Mouse (Mus musculus) embryonic facial prominence, embryonic 15.5 days (tissue): ENCODE results near the gene Btbd9. TPM values are rescaled to one million over a fixed set of nuclear protein-coding genes. Genes with fewer than 3 reads are reported as not detected.

Source experiments
- ATAC-seq: fragments of 200-750 bp; cut with Nextera tagmentation; 2 replicates; pipeline ENCODE4 v1.8.0; 2017; ENCODE audit warnings: low read depth, moderate TSS enrichment; ENCODE audit not compliant: insufficient number of reproducible peaks, low FRiP score, low TSS enrichment
- H3K27ac ChIP-seq: fragments of 300-500 bp; sonication (generic); replicated peaks from 2 replicates; pipeline ENCODE4 v1.5.1; 2015; ENCODE audit warnings: mild to moderate bottlenecking, inconsistent platforms
- H3K27me3 ChIP-seq: fragments of 300-500 bp; sonication (generic); 2 replicates; pipeline ENCODE4 v1.6.1; 2015; ENCODE audit warnings: inconsistent platforms
- H3K36me3 ChIP-seq: fragments of 300-500 bp; sonication (generic); 2 replicates; pipeline ENCODE4 v1.6.1; 2015; ENCODE audit warnings: mild to moderate bottlenecking, inconsistent platforms
- H3K4me1 ChIP-seq: fragments of 300-500 bp; sonication (generic); 2 replicates; pipeline ENCODE4 v1.6.1; 2015; ENCODE audit warnings: inconsistent platforms
- H3K4me2 ChIP-seq: fragments of 300-500 bp; sonication (generic); replicated peaks from 2 replicates; pipeline ENCODE4 v1.6.1; 2015; ENCODE audit warnings: mild to moderate bottlenecking, inconsistent platforms
- H3K4me3 ChIP-seq: fragments of 300-500 bp; sonication (generic); replicated peaks from 2 replicates; pipeline ENCODE4 v1.5.1; 2015; ENCODE audit warnings: mild to moderate bottlenecking, inconsistent platforms
- H3K9ac ChIP-seq: fragments of 300-500 bp; sonication (generic); 2 replicates; pipeline ENCODE4 v1.6.1; 2015; ENCODE audit warnings: inconsistent platforms
- H3K9me3 ChIP-seq: fragments of 300-500 bp; sonication (generic); replicated peaks from 2 replicates; pipeline ENCODE4 v1.6.1; 2016; ENCODE audit warnings: inconsistent platforms
- WGBS: fragments of 180-500 bp; shearing (Covaris S2); methylation state at CpG from one replicate; pipeline ENCODE4 v1.1.7; 2015; 5-methylcytosine and 5-hydroxymethylcytosine counted together
- polyA plus RNA-seq: library from polyadenylated mRNA; unstranded; fragments of >200 nt; fragmentation: Nextera tagmentation; extraction: Ambion mirVana; gene quantifications from 2 replicates; pipeline ENCODE4 v1.2.1, GENCODE M21; 2015

The Btbd9 gene
- polyA plus RNA-seq, 1 experiment from 2014 or later: 56.6 TPM

DNA sequence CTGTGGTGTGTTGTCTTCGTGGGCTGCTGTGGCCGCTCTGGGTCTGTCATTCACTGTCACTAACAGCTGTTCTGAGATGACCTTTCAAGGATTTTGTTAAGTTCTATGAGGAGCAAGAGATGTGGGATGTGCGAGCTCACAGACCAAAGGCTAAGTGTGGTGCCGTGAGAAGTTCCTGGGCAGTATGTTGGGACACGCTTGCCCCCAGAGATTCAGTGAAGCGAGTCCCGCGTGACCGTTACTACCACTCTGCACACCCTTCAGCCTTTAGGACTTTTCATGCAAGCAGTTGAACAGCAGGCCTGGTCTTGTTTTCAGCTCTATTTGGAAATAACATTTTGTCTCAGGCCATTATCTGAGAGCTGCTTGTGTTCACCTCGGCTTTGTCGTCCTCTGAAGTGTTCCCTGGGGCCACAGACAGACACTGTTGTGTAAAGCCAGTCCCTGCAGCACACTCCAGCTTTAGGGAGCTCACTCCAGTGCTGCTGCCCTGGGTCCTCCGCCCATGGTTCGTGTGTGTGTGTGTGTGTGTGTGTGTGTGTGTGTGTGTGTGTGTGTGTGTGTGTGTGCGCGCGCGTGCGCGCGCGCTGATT, 380.6 kb downstream of the Btbd9 start:
- 63% methylated on average over 13 of the region's 21 CpGs for WGBS
- H3K9me3 ChIP-seq: no peaks in the 10 kb centered on the region
- H3K4me1 ChIP-seq: peaks cover 66% of the 10 kb centered on the region
- H3K4me2 ChIP-seq: no peak overlapping the region
- no peak overlapping the region for H3K9ac ChIP-seq
- no peaks in the 10 kb centered on the region for H3K36me3 ChIP-seq
- H3K4me3 ChIP-seq: no peak overlapping the region
- H3K27me3 ChIP-seq: no peaks in the 10 kb centered on the region
- no peak overlapping the region; the same call in 1 of the 2 replicates for H3K27ac ChIP-seq
- no peak for ATAC-seq

DNA sequence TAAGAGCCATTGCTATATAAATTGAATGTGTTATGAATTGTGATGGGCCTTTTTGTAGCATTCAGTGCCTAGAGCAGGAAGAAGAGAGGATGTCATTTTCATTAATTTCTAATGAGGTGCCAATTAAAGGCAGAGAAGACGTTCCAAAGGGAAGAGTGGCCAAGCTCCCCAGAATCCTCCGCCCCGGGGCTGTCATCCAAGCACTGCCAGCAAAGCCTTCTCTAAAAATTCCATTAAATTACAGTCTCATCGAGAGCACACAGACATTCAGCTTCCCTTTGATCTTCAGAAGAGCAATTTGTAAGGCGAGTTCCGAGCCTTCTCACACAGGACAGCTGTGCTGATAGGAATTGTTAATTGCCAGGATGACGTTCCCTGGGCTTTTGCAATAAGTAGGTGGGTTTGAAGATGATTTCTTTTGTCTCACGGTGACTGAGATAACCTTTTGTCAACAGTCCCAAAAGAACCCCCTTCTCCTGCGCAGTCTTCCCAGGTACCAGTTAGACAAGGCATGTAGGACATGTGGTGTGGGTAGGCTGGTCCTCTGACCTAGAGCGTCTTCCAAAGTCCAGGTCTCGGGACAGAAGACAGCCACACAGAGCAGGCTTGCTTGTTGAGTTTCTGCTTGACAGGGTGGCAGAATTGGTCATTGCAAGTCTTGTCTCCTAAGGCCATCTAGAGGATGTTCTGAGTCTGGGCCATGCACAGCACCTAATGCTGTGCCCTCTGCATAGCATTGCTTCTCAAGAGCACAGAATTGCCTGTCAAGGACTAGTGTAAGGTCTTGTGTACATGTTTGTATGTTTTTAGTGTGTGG, 381.5 kb downstream of the Btbd9 start:
- no peak for ATAC-seq
- H3K4me3 ChIP-seq: no peak overlapping the region
- peaks cover 57% of the 10 kb centered on the region for H3K4me1 ChIP-seq
- no peak overlapping the region for H3K4me2 ChIP-seq
- no peaks in the 10 kb centered on the region for H3K27me3 ChIP-seq
- H3K9ac ChIP-seq: no peak overlapping the region
- H3K27ac ChIP-seq: no peak overlapping the region
- H3K9me3 ChIP-seq: no peaks in the 10 kb centered on the region
- no peaks in the 10 kb centered on the region for H3K36me3 ChIP-seq
- WGBS: 54% methylated on average over 11 of the region's 11 CpGs

DNA sequence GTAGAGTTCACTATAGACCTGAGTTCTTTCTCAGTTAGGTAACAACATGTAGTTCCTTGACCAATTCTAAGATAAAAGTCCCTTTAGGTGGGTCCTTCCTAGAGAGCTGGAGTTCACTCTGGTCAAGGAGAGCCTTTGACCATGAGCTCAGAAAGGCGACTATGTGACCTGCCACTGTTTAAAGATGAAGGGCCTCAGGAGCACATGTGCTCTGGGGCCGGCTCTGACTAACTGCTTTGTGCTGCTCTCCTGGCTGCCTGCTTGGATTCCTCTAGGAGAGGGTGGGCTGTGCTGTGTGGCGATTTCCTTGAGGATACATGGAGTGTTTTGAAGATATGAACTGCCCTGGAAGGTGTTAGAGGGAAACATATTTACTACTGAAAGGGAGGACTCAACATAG, 382.2 kb downstream of the Btbd9 start:
- Histone ChIP-seq H3K9ac (no peak overlapping the region), H3K4me1 (peaks cover 50% of the 10 kb centered on the region), H3K27me3 (no peaks in the 10 kb centered on the region), H3K4me3 (no peak overlapping the region), H3K9me3 (no peaks in the 10 kb centered on the region), H3K36me3 (no peaks in the 10 kb centered on the region), H3K4me2 (no peak overlapping the region), H3K27ac (no peak overlapping the region)
- WGBS: 50% methylated on average over 3 of the region's 3 CpGs
- ATAC-seq: no peak

DNA sequence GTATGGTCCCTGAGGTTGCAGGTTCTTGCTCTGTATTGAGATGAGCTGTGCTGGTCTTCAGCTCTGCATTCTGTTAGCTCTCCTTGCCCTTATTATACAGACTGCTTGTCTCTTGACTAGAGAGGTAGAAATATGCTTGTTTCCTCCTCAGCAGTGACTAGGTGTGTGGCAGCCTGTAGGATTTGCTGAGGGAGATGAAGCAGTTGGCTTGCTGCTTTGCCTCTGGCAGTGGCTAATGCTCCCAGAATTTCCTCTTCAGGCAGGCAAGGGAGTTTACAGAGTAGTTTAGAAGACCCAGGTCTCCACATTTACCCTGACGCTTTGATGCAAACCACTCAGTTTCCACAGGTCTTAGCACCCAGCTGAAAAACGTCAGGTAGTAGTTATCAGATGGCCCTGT, 382.7 kb downstream of the Btbd9 start:
- no peak overlapping the region for H3K9ac ChIP-seq
- H3K4me2 ChIP-seq: no peak overlapping the region
- ATAC-seq: no peak
- no peak overlapping the region for H3K27ac ChIP-seq
- H3K9me3 ChIP-seq: no peaks in the 10 kb centered on the region
- H3K4me3 ChIP-seq: no peak overlapping the region
- H3K27me3 ChIP-seq: no peaks in the 10 kb centered on the region
- peaks cover 48% of the 10 kb centered on the region for H3K4me1 ChIP-seq
- WGBS: 59% methylated on average over 2 of the region's 2 CpGs
- H3K36me3 ChIP-seq: no peaks in the 10 kb centered on the region

DNA sequence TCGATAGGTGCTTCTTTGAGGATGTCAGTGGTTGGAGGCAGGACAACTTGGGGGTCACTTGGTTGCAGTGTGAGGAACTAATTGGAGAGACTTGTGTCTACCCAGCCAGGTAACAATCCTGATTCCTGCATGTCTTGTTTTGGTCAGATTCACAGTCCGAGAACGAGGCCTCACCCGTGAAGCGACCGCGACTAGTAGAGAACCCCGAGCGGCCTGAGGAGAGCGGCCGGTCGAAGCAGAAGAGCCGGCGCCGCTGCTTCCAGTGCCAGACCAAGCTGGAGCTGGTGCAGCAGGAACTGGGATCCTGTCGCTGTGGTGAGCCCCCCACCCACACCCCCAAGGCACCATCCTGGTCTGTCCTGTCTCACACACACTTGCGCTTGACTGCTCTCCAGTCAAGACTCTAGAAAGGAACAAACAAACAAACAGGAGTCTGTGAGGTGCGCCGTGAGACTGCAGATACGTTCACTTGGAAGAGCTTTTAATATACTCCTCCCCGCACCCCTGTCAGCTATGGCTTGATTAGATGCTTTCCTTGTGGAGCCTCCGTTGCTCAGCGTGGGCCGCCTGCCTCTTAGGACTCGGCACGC, 383.8 kb downstream of the Btbd9 start:
- WGBS: 84% methylated on average over 26 of the region's 26 CpGs
- Histone ChIP-seq H3K27me3 (no peaks in the 10 kb centered on the region), H3K4me3 (no peak overlapping the region), H3K27ac (no peak overlapping the region), H3K9me3 (no peaks in the 10 kb centered on the region), H3K4me1 (peaks cover 49% of the 10 kb centered on the region), H3K9ac (no peak overlapping the region), H3K36me3 (no peaks in the 10 kb centered on the region), H3K4me2 (no peak overlapping the region)
- ATAC-seq: no peak

DNA sequence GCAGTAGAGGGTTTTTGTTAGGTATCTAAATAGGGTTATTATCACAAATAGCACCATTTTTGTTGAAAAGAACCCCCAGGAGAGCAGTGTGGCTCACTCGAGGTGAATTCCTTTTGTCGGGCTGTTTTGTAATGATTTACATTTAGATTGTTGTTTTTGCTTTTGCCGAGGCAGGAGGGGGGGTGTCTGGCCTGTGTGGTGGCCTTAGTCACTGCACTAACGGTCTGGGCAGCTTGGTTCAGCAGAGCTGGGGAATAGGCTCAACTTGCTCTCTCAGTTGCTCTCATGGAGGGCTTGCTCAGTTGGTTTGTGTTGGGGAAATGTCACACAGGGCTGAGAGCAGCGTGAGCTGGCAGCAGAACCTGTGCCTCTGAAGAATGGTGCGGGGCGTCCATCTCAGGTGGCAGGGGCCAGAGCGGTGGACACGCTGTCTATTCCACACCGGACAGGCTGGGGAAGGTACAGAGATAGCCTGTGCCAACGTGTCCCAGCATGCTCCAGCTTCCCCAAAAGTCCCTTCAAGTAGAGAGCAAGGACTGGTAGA, 385.1 kb downstream of the Btbd9 start:
- Histone ChIP-seq H3K4me2 (no peak overlapping the region), H3K4me1 (peaks cover 42% of the 10 kb centered on the region), H3K36me3 (no peaks in the 10 kb centered on the region), H3K27ac (no peak overlapping the region), H3K27me3 (no peaks in the 10 kb centered on the region), H3K9ac (no peak overlapping the region), H3K9me3 (no peaks in the 10 kb centered on the region), H3K4me3 (no peak overlapping the region)
- ATAC-seq: no peak
- WGBS: 70% methylated on average over 11 of the region's 11 CpGs

DNA sequence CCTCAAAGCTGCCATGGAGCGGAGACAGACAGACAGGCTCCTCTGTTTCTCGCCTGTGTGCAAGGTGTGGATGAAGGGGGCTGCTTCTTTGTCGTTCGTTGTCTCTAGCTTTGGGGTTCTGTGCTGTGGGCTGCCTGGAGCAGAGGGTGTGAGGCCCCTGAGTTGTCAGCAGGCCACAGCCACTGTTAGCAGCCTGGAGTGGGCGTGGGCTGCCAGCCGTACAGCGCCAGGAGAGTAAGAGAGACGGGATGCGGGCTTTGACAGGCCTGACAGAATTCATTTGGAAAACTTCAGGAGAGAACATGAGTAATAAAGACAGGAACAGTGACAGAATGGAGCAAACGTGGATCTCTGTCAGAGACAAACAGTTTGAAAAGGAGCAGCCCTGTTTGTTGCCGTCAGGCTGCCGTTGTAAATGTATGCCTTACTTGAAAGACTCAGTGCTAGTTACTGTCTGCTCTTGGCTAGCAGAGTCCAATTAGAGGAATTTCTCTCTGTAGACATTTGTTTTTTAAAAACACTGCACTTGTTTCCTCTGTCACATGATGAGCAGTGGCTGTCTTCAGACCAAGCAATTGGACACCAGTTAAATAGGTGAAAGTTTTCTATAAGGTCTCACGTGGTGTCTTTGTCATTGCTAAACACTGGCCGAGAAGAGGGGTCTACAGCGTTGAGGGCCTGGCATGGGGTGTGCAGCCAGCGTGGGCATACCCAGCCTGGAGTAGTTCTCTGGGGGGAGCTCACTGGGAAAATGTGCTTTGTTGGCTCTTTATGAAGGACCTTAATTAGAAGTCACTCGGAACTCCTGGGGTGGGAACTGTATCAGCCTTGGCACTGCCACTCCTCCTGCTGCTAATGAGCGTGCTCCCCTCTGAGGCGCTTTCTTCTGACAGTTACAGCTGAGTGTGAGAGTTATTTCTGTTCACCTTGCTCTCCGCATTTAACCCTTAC, 388.0 kb downstream of the Btbd9 start:
- H3K4me3 ChIP-seq: no peak overlapping the region
- H3K9ac ChIP-seq: no peak overlapping the region
- no peaks in the 10 kb centered on the region for H3K9me3 ChIP-seq
- H3K36me3 ChIP-seq: no peaks in the 10 kb centered on the region
- peak overlapping the region; percentile 45; the same call in 1 of the 2 replicates for H3K27ac ChIP-seq
- H3K4me1 ChIP-seq: peaks cover 27% of the 10 kb centered on the region
- no peak overlapping the region for H3K4me2 ChIP-seq
- no peaks in the 10 kb centered on the region for H3K27me3 ChIP-seq
- 32% methylated on average over 20 of the region's 20 CpGs for WGBS
- ATAC-seq: peak; percentile 40; the same call in 1 of the 2 replicates

DNA sequence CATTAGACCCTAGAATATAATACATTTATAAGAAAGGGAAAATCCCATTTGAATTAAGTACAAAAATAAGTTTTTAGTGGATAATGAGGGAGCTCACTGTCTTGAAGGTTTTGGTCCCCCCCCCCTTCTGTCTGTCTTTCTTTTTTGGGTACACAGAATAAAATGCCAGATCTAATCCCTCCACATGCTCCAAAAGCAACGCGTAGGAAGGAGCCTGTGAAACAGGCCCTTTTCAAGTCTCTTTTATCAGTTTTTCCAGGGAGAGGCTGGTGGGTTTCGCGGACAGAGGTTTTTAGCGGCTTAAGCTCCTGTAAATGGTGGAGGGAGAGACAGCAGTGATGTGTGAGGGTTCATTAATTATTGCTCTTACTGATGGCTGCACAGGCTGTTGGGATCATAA, 388.7 kb downstream of the Btbd9 start:
- H3K27me3 ChIP-seq: no peaks in the 10 kb centered on the region
- H3K4me3 ChIP-seq: no peak overlapping the region
- H3K4me1 ChIP-seq: peaks cover 23% of the 10 kb centered on the region
- no peak for ATAC-seq
- H3K9ac ChIP-seq: no peak overlapping the region
- H3K27ac ChIP-seq: peak overlapping the region; percentile 45; the same call in 1 of the 2 replicates
- 57% methylated on average over 5 of the region's 5 CpGs for WGBS
- H3K9me3 ChIP-seq: no peaks in the 10 kb centered on the region
- H3K4me2 ChIP-seq: no peak overlapping the region
- no peaks in the 10 kb centered on the region for H3K36me3 ChIP-seq

DNA sequence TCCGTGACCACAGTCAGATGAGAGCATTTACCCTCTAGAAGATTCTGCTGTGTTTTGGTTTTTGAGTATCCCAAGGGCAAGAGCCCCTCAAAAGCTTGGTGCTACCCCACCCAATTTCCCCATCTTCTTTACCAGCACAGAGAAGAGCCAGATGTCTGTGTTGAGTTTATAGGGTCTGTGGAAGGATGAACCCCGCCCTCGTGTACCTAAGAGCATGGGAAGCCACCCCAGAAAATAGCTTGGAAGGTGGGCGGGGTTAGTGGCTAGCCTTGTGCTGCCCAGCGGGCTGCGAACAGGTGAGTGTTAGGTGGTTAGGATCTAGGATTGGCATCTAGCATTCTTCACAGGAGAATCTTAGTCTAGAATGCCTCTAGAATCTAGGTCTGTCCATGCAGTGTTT, 389.1 kb downstream of the Btbd9 start:
- Histone ChIP-seq H3K9ac (no peak overlapping the region), H3K36me3 (no peaks in the 10 kb centered on the region), H3K4me3 (no peak overlapping the region), H3K9me3 (no peaks in the 10 kb centered on the region), H3K27me3 (no peaks in the 10 kb centered on the region), H3K27ac (no peak overlapping the region), H3K4me1 (peaks cover 23% of the 10 kb centered on the region), H3K4me2 (no peak overlapping the region)
- no peak for ATAC-seq
- 82% methylated on average over 6 of the region's 6 CpGs for WGBS

DNA sequence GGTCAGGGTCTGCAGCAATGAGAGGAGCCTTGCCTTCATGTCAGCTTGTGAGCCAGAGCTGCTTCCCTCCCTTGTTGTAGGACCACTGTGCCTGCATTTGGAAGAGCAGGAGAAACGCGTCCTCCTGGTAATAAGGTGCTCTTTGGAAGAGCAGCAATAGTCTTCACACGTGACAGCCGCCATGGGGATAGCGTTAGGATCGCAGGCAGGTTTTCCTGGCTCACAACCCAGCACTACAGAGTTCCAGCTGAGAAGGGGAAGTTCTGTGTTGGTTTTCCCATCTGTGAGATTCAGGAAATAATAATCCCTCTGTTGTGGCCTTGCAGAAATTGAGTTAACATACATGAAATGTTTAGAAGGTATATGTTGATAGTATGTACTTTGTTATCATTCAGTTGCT, 392.7 kb downstream of the Btbd9 start:
- H3K27me3 ChIP-seq: no peaks in the 10 kb centered on the region
- no peak overlapping the region for H3K4me3 ChIP-seq
- no peak overlapping the region for H3K4me2 ChIP-seq
- ATAC-seq: no peak
- H3K27ac ChIP-seq: no peak overlapping the region
- no peak overlapping the region for H3K9ac ChIP-seq
- no peaks in the 10 kb centered on the region for H3K9me3 ChIP-seq
- peaks cover 15% of the 10 kb centered on the region for H3K4me1 ChIP-seq
- WGBS: 90% methylated on average over 6 of the region's 6 CpGs
- no peaks in the 10 kb centered on the region for H3K36me3 ChIP-seq
